Mouse (Mus musculus) forebrain, embryonic 14.5 days (tissue): ENCODE results near the gene Unc5a. TPM values are rescaled to one million over a fixed set of nuclear protein-coding genes. Genes with fewer than 3 reads are reported as not detected.

ENCODE experiments used
- ATAC-seq: fragments of 200-750 bp; cut with Nextera tagmentation; 2 replicates; pipeline ENCODE4 v1.8.0; 2017; ENCODE audit warnings: mild to moderate bottlenecking, moderate library complexity
- DNase-seq: peaks from one replicate; pipeline ENCODE4 v3.0.0-alpha.2; 2015; ENCODE audit warnings: low spot score
- H3K27ac ChIP-seq: fragments of 300-500 bp; sonication (generic); 2 replicates; pipeline ENCODE4 v1.5.1; 2014; ENCODE audit warnings: low read depth, mild to moderate bottlenecking, control low read depth, low read length, moderate library complexity
- H3K27me3 ChIP-seq: fragments of 300-500 bp; sonication (generic); replicated peaks from 2 replicates; pipeline ENCODE4 v1.6.1; 2014; ENCODE audit warnings: low read length, control low read depth, mixed read lengths; ENCODE audit not compliant: control insufficient read depth, insufficient read depth
- H3K36me3 ChIP-seq: fragments of 300-500 bp; sonication (generic); 2 replicates; pipeline ENCODE4 v1.6.1; 2014; ENCODE audit warnings: low read length, control low read depth; ENCODE audit not compliant: control insufficient read depth, insufficient read depth
- H3K4me1 ChIP-seq: fragments of 300-500 bp; sonication (generic); 2 replicates; pipeline ENCODE4 v1.6.1; 2014; ENCODE audit warnings: antibody characterized with exemption, low read length, control low read depth; ENCODE audit not compliant: control insufficient read depth, insufficient read depth
- H3K4me2 ChIP-seq: fragments of 300-500 bp; sonication (generic); 2 replicates; pipeline ENCODE4 v1.6.1; 2014; ENCODE audit warnings: mild to moderate bottlenecking, control low read depth, low read length
- H3K4me3 ChIP-seq: fragments of 300-500 bp; sonication (generic); 2 replicates; pipeline ENCODE4 v1.5.1; 2014; ENCODE audit warnings: low read depth, low read length, control low read depth
- H3K9ac ChIP-seq: fragments of 300-500 bp; sonication (generic); 2 replicates; pipeline ENCODE4 v1.6.1; 2014; ENCODE audit warnings: mild to moderate bottlenecking, low read length, control low read depth, moderate library complexity
- H3K9me3 ChIP-seq: fragments of 300-500 bp; sonication (generic); replicated peaks from 2 replicates; pipeline ENCODE4 v1.6.1; 2016; ENCODE audit warnings: low read length, control low read depth, mixed read lengths; ENCODE audit not compliant: control insufficient read depth
- WGBS: fragments of 180-500 bp; shearing (Covaris S2); extraction: QIAGEN DNeasy Blood & Tissue Kit; methylation state at CpG from one replicate; pipeline ENCODE4 v1.1.7; 2014; 5-methylcytosine and 5-hydroxymethylcytosine counted together
- polyA plus RNA-seq: library from polyadenylated mRNA; unstranded; fragments of >200 nt; fragmentation: Nextera tagmentation; extraction: Ambion mirVana; gene quantifications from 2 replicates; pipeline ENCODE4 v1.2.1, GENCODE M21; 2014

Unc5a gene
- polyA plus RNA-seq, 1 experiment from 2014 or later = 12.3 TPM

DNA sequence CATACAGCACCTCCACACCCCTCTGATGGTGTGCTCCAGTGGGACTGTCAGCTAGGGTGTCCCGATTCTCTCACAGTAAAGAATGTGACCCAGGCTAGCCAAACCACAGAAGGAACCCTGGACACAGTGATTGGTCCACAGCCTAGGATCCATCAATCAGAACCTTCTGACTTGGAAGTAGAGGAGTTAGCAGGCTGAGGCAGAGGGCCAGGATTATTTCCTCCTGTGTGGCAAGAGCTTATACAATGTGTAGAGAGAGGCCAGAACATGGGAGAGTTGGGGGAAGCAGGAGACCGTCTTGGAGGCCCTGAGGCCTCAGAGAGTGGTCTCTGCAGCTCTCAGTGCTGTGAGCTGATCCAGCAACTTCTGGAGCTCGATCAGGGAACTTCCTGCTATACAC lies 11.3 kb downstream of the Unc5a start:
- Histone ChIP-seq H3K4me1 (peaks cover 5% of the 10 kb centered on the region), H3K9me3 (no peaks in the 10 kb centered on the region), H3K27ac (no peak overlapping the region), H3K4me2 (no peak overlapping the region), H3K9ac (no peak overlapping the region), H3K4me3 (no peak overlapping the region), H3K36me3 (no peaks in the 10 kb centered on the region), H3K27me3 (no peaks in the 10 kb centered on the region)
- 88% methylated on average over 3 of the region's 3 CpGs for WGBS
- ATAC-seq (no peak), DNase-seq (no peak)

DNA sequence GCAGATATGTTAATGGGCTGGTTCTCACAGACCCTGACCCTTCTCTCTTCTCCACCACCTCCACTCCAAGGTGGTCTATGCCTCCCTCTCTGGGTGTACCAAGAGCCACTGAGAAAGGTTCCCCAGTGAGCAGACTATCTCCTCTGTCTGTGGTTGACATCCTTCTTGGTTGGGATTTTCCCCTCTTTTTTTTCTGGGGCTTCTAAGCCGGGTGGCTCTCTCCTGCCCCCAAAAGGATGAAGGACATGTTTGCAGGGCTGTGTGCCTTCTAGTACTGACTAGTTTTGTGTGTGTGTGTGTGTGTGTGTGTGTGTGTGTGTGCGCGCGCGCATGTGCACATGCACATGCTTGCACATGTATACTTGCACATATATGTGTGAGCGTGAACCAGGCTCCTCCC lies 16.0 kb downstream of the Unc5a start:
- 89% methylated on average over 6 of the region's 6 CpGs for WGBS
- H3K27ac ChIP-seq = no peak overlapping the region
- H3K9ac ChIP-seq = no peak overlapping the region
- peaks cover 10% of the 10 kb centered on the region; the same call in 1 of the 2 replicates for H3K4me1 ChIP-seq
- ATAC-seq (no peak), DNase-seq (no peak)
- no peak overlapping the region for H3K4me3 ChIP-seq
- H3K4me2 ChIP-seq = no peak overlapping the region
- H3K9me3 ChIP-seq = no peaks in the 10 kb centered on the region
- no peaks in the 10 kb centered on the region for H3K27me3 ChIP-seq
- no peaks in the 10 kb centered on the region for H3K36me3 ChIP-seq

DNA sequence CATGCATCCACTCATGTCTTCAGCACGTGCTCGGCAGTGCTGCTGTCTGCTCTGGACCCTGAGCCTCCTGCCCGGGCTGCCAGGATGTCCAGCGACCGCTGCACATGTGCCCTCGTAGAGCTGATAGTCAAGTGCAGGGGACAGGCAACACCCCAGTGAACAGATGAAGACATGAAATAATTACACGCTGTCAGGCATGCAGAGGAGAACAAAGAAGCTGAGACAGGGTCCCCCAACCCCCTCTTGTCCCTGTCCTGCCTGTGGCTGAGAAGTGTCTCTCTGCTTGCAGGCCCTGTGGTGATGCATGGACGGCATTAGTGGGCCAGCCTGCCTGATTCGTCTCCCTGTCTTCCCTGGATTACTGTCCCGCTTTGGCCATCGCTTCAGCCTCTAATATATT lies 18.3 kb downstream of the Unc5a start:
- no peaks in the 10 kb centered on the region for H3K36me3 ChIP-seq
- WGBS = 54% methylated on average over 11 of the region's 11 CpGs
- DNase-seq (no peak), ATAC-seq (peak; percentile 31; the same call in 1 of the 2 replicates)
- peaks cover 10% of the 10 kb centered on the region for H3K4me1 ChIP-seq
- no peaks in the 10 kb centered on the region for H3K9me3 ChIP-seq
- no peak overlapping the region for H3K4me2 ChIP-seq
- H3K9ac ChIP-seq = peak overlapping the region; percentile 40
- no peaks in the 10 kb centered on the region for H3K27me3 ChIP-seq
- H3K4me3 ChIP-seq = no peak overlapping the region
- no peak overlapping the region; the same call in 1 of the 2 replicates for H3K27ac ChIP-seq

DNA sequence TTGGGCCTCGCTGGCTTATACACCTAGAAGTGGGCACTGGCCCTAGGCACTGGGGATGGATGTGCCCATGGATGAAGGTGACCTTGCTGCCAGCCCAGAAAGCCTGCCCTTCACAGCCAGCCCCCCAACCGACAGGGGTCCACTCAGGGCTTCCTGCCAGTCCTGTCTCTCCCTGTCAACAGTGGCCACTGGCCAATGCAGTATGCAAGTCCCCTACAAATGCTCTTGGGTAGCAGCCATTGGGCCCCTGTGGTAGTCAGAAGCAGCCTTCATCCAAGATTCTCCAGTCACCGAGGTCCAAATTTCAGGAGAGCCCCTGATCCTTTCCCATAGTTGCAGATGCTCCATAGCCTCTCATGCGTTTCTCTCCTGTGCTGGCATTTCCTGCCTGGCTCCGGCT lies 19.4 kb downstream of the Unc5a start:
- H3K4me1 ChIP-seq = peaks cover 10% of the 10 kb centered on the region
- no peaks in the 10 kb centered on the region for H3K36me3 ChIP-seq
- ATAC-seq (no peak), DNase-seq (no peak)
- no peak overlapping the region for H3K4me3 ChIP-seq
- no peak overlapping the region for H3K4me2 ChIP-seq
- H3K9ac ChIP-seq = no peak overlapping the region
- H3K27ac ChIP-seq = no peak overlapping the region
- WGBS = 68% methylated on average over 5 of the region's 5 CpGs
- no peaks in the 10 kb centered on the region for H3K9me3 ChIP-seq
- no peaks in the 10 kb centered on the region for H3K27me3 ChIP-seq

DNA sequence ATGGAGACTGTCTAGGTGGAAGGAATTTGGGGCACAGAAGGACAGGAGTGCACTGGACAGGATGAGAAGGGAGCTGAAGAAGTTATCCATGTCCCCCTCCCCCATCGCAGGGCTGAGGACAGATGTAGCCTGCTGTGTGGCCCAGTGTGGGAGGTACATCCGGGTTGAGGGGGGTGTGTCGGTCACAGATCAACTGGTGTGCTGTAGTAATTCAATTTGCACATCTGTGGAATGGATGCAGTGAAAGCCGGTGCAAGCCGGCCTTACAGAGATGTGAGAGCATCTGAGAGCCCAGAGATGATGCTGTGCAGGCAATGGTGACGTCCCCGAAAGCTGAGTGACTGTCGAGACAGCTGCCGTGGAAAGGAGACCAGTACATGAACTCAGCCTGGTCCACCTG lies 20.3 kb downstream of the Unc5a start:
- H3K9me3 ChIP-seq = no peaks in the 10 kb centered on the region
- H3K4me1 ChIP-seq = peaks cover 10% of the 10 kb centered on the region
- no peaks in the 10 kb centered on the region for H3K27me3 ChIP-seq
- WGBS = 58% methylated on average over 9 of the region's 9 CpGs
- no peak overlapping the region for H3K4me2 ChIP-seq
- no peak overlapping the region for H3K4me3 ChIP-seq
- ATAC-seq (no peak), DNase-seq (no peak)
- H3K27ac ChIP-seq = no peak overlapping the region
- no peak overlapping the region for H3K9ac ChIP-seq
- H3K36me3 ChIP-seq = no peaks in the 10 kb centered on the region

DNA sequence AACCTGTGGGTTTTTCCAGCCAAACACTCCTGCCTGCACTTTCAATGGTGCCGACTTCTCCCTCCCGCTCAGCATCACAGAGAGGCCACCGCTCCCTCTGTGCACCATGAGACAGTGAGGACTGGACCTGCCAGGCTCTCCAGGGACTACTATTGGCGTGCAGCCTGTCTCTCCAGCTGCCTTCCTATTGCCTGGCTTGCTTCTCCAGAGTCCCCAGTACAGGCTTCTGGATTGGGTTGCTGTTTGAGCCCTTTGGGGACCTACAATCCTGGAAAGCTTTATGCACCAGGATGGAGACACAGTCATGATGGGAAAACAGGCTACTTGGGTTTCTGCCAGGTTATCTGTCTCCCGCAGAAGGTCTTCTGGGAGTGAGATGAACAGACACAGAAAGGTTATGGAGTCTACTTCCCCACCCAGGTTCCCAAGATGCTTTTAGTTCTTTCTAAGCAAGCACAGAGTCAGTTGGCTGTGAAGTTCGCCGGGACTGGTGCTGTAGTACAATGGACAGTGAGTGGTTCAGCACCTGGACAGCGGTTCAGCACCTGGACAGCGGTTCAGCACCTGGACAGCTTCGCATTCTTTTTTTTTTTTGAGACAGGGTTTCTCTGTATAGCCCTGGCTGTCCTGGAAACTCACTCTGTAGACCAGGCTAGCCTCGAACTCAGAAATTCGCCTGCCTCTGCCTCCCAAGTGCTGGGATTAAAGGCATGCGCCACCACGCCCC lies 21.5 kb downstream of the Unc5a start:
- Histone ChIP-seq H3K9me3 (no peaks in the 10 kb centered on the region), H3K27me3 (no peaks in the 10 kb centered on the region), H3K4me1 (peaks cover 10% of the 10 kb centered on the region), H3K4me3 (no peak overlapping the region), H3K4me2 (no peak overlapping the region), H3K9ac (no peak overlapping the region), H3K36me3 (no peaks in the 10 kb centered on the region), H3K27ac (no peak overlapping the region)
- 37% methylated on average over 14 of the region's 14 CpGs for WGBS
- ATAC-seq (no peak), DNase-seq (no peak)

DNA sequence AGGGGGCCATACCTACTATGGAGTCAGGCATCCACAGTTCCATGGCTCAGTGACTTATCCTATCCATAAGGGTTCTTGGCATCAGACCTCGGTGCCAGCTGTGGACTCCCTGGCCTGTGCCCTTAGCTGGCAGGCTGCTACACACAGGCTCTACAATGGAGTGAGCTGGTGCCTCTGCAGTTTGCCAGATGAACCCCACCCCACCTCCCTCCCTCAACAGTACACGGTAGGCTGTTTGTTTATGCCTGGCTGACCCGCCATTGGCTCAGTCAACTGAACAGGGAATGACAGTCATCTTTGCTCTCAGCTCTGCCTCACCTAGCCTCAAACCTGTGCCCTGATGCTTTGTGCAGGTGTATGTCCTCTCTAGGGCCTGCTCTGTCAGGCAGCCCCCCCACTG lies 26.3 kb downstream of the Unc5a start:
- H3K9ac ChIP-seq = no peak overlapping the region
- 0 out of 2 replicates have a peak, but pooled peaks cover 3% of the 10 kb centered on the region for H3K27me3 ChIP-seq
- no peak overlapping the region for H3K4me2 ChIP-seq
- no peak for ATAC-seq
- H3K36me3 ChIP-seq = no peaks in the 10 kb centered on the region
- H3K9me3 ChIP-seq = no peaks in the 10 kb centered on the region
- H3K27ac ChIP-seq = no peak overlapping the region
- no peak overlapping the region for H3K4me3 ChIP-seq
- WGBS = 44% methylated on average over 3 of the region's 3 CpGs
- DNase-seq = no peak
- H3K4me1 ChIP-seq = peaks cover 5% of the 10 kb centered on the region; the same call in 1 of the 2 replicates

DNA sequence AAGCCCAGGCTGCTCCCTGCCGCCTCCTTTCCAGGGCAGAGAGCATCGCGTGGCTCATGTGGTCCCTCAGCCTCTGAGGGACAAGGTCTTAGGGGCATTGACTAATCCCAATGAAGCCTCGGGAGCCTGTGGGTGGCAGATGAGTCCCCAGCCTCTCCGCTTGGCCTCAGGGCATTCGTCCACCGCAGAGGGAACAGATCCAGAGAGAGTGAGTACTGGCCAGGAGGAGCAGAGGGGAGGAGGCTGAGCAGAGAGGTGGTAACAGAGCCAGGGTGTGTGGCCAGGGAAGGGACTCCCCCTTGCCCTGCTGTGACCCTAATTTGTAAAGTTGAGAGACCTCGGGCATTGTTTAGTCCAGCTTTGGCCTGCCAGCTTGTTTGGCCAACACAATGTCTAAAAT lies 29.6 kb downstream of the Unc5a start:
- DNase-seq (no peak), ATAC-seq (no peak)
- no peak overlapping the region for H3K9ac ChIP-seq
- peaks cover 20% of the 10 kb centered on the region for H3K4me1 ChIP-seq
- H3K4me2 ChIP-seq = no peak overlapping the region
- H3K9me3 ChIP-seq = no peaks in the 10 kb centered on the region
- H3K27me3 ChIP-seq = 0 out of 2 replicates have a peak, but pooled peaks cover 3% of the 10 kb centered on the region
- WGBS = 36% methylated on average over 8 of the region's 8 CpGs
- no peak overlapping the region for H3K27ac ChIP-seq
- H3K36me3 ChIP-seq = no peaks in the 10 kb centered on the region
- H3K4me3 ChIP-seq = no peak overlapping the region

DNA sequence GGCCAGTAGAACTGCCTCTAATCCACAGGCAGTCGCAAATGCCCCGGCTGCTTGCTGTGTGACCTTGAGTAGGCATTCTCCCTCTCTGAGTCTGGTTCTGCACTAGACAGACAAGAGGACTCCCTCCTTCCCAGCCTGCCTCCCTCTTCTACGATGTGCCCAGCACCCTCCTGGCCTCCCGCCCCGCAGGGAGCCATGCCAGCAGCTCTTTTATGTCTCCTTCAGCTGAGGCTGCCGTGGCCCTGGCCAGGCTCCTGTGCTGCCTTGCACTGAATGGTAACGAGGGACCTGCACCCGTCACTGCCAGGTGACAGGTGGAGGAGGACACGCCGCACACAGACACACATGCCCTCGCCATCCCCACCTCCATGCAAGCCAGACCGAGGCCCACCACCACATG lies 31.7 kb downstream of the Unc5a start:
- H3K27ac ChIP-seq = no peak overlapping the region
- H3K4me3 ChIP-seq = no peak overlapping the region
- H3K36me3 ChIP-seq = no peaks in the 10 kb centered on the region
- H3K27me3 ChIP-seq = 0 out of 2 replicates have a peak, but pooled peaks cover 3% of the 10 kb centered on the region
- 0 out of 2 replicates have a peak overlapping the region, but pooled peaks have one; percentile 14 for H3K9ac ChIP-seq
- no peaks in the 10 kb centered on the region for H3K9me3 ChIP-seq
- ATAC-seq (peak; percentile 54; the same call in 1 of the 2 replicates), DNase-seq (peak; percentile 63)
- no peak overlapping the region for H3K4me2 ChIP-seq
- WGBS = 24% methylated on average over 12 of the region's 12 CpGs
- H3K4me1 ChIP-seq = peaks cover 22% of the 10 kb centered on the region
